Mouse (Mus musculus): ENCODE data around the gene Tppp. TPM values are rescaled to one million over a fixed set of nuclear protein-coding genes. Genes with fewer than 3 reads are reported as not detected.
"Not testable (repeated sequence)": the region's sequence is repeated elsewhere in the genome, so short reads cannot be mapped to it uniquely, and the experiment has no call there.

Tppp gene
- polyA plus RNA-seq, 1 experiment from 2014 or later, result 5.3 TPM

DNA sequence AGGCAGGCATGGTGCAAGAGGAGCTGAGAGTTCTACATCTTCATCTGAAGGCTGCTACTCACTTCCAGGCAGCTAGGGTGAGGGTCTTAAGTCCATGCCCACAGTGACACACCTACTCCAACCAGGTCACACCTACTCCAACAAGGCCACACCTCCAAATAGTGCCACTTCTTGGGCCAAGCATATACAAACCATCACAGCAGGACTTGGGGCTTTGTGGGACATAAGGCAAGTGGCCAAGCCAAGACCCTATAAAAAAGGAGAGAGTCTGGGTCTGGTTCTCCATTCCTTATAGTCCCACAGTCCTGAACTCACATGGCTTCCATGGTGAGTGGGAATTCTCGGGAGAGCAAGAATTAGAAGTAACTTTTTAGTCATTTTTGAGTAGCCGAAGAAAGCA lies 991 bp upstream of the Tppp start:
- ATAC-seq (ENCODE audit: insufficient number of reproducible peaks, insufficient read depth, low FRiP score, low read depth); H3K9ac ChIP-seq (ENCODE audit: low read length); H3K4me3 ChIP-seq (ENCODE audit: control insufficient read depth in 1 of 2, insufficient read depth in 1 of 2, low read depth in 1 of 2, low read length in 2 of 2); H3K36me3 ChIP-seq (ENCODE audit: control insufficient read depth, insufficient read depth, low read length); H3K9me3 ChIP-seq (ENCODE audit: control insufficient read depth, low read length); H3K27me3 ChIP-seq (ENCODE audit: control insufficient read depth, insufficient read depth, low read length); H3K27ac ChIP-seq (replicated peaks in 1 of 2; ENCODE audit: control insufficient read depth in 1 of 2, insufficient read depth in 1 of 2, low read depth in 2 of 2, low read length in 2 of 2): not testable (repeated sequence)
- 85% methylated on average over 2 of the region's 2 CpGs for WGBS
- H3K4me2 ChIP-seq (ENCODE audit: low read length), result peak overlapping the region; percentile 100; the same call in 1 of the 2 replicates
- H3K4me1 ChIP-seq (ENCODE audit: control insufficient read depth in 2 of 2, insufficient read depth in 2 of 2, low read length in 2 of 2), result peaks cover 5 to 17% of the 10 kb centered on the region in 2 experiments; a peak in 3 of 4 replicates

DNA sequence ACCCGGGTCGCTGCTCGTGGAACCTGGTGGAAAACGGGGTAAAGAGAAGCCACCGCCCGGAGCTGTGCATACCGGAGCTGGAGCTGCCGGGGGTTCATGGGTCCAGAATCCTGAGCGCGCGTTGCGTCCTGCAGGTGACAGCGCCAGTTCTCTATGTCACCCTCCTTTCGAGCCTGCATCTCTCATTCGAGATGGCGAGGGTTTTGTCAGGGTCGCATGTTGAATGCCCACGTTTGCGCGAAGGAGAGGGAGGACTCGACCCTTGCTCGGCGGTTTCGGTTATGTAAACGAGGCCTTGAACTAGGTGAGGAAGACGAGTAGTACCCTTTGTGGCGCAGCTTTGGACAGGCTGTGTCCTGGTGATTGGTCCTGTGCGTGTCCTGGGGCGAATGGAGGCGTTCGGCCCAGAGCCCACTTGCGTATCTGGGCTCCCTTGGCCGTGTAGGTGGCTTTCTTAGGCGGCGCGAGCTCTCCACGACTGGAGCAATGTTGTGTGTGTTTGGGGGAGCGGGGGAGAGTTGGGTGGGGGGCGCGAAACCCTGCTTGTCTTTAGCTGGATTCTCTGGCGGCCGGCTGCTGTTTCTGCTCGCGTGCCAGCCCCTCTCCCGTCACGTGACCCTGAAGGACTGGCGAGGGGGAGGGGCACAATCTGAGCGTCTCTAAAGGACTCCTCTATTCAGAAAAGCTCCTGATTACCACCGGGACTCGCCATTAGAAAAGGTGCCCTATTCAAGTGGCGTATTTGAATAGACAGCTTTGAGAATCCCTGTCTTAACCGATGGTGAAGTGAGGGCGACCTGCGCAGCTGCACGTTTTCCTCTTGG lies 796 bp downstream of the Tppp start:
- peak overlapping the region; percentile 61 to 62 for H3K4me3 ChIP-seq (ENCODE audit: control insufficient read depth in 1 of 2, insufficient read depth in 1 of 2, low read depth in 1 of 2, low read length in 2 of 2)
- ATAC-seq (ENCODE audit: insufficient number of reproducible peaks, insufficient read depth, low FRiP score, low read depth), result no peak
- 1% methylated on average over 55 of the region's 55 CpGs for WGBS
- H3K4me1 ChIP-seq (ENCODE audit: control insufficient read depth in 2 of 2, insufficient read depth in 2 of 2, low read length in 2 of 2), result peaks cover 5 to 17% of the 10 kb centered on the region in 2 experiments; a peak in 3 of 4 replicates
- H3K9ac ChIP-seq (ENCODE audit: low read length), result peak overlapping the region; percentile 71
- no peaks in the 10 kb centered on the region for H3K36me3 ChIP-seq (ENCODE audit: control insufficient read depth, insufficient read depth, low read length)
- no peaks in the 10 kb centered on the region for H3K9me3 ChIP-seq (ENCODE audit: control insufficient read depth, low read length)
- H3K4me2 ChIP-seq (ENCODE audit: low read length), result peak overlapping the region; percentile 100
- 0 out of 4 replicates have a peak overlapping the region, but pooled peaks of 1 of the 2 experiments have one; percentile 20 for H3K27ac ChIP-seq (replicated peaks in 1 of 2; ENCODE audit: control insufficient read depth in 1 of 2, insufficient read depth in 1 of 2, low read depth in 2 of 2, low read length in 2 of 2)
- peaks cover 3% of the 10 kb centered on the region; the same call in 1 of the 2 replicates for H3K27me3 ChIP-seq (ENCODE audit: control insufficient read depth, insufficient read depth, low read length)

DNA sequence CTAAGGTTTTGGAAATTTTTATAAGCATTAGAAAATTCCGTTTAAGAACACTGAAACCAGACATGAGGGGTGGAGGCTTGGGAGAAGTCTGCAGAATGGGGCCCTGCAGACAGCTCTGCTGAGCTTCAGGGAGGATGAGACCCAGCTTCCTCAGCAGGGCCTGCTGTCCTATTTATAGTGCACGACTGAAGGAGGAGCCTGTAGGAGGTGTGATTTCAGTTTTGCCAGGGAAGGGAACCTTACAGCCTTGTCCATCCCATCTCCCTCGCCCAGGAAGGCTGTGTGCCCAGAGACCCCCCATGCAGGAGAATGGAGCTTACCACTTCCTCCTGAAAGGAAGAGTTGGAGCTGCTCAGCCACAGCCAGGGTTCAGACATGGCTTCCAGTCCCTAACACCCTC lies 1.5 kb downstream of the Tppp start:
- H3K4me1 ChIP-seq (ENCODE audit: control insufficient read depth in 2 of 2, insufficient read depth in 2 of 2, low read length in 2 of 2), result peaks cover 5 to 17% of the 10 kb centered on the region in 2 experiments; a peak in 3 of 4 replicates
- peaks cover 3% of the 10 kb centered on the region; the same call in 1 of the 2 replicates for H3K27me3 ChIP-seq (ENCODE audit: control insufficient read depth, insufficient read depth, low read length)
- WGBS, result 8% methylated on average over 3 of the region's 3 CpGs
- no peak overlapping the region for H3K27ac ChIP-seq (replicated peaks in 1 of 2; ENCODE audit: control insufficient read depth in 1 of 2, insufficient read depth in 1 of 2, low read depth in 2 of 2, low read length in 2 of 2)
- H3K9me3 ChIP-seq (ENCODE audit: control insufficient read depth, low read length), result no peaks in the 10 kb centered on the region
- peak overlapping the region; percentile 71 for H3K9ac ChIP-seq (ENCODE audit: low read length)
- ATAC-seq (ENCODE audit: insufficient number of reproducible peaks, insufficient read depth, low FRiP score, low read depth), result no peak
- peak overlapping the region; percentile 61 to 62; a peak in 3 of 4 replicates for H3K4me3 ChIP-seq (ENCODE audit: control insufficient read depth in 1 of 2, insufficient read depth in 1 of 2, low read depth in 1 of 2, low read length in 2 of 2)
- peak overlapping the region; percentile 100 for H3K4me2 ChIP-seq (ENCODE audit: low read length)
- no peaks in the 10 kb centered on the region for H3K36me3 ChIP-seq (ENCODE audit: control insufficient read depth, insufficient read depth, low read length)

DNA sequence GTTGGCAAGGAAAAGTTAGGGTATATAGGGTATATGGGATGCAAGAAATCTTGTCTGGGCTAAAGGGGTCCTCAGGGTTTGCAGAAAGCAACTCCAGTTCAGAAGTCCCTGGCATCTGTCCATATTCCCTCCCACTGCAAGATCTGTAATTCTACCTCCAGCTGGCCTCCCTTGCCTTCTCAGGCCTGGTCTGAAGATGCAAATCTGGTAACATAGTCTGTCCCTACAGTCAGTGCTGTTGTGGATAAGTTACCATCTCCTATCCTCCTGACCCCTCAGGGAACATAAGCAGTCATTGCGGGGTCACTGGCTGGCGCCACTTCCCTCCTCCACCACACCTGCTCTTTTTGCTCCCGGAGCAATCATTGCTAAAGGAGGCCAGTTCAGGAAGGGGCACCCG lies 6.7 kb downstream of the Tppp start:
- WGBS, result 74% methylated on average over 4 of the region's 4 CpGs
- Histone ChIP-seq H3K9me3 (ENCODE audit: control insufficient read depth, low read length) (no peaks in the 10 kb centered on the region), H3K4me2 (ENCODE audit: low read length) (no peak overlapping the region), H3K9ac (ENCODE audit: low read length) (no peak overlapping the region), H3K36me3 (ENCODE audit: control insufficient read depth, insufficient read depth, low read length) (no peaks in the 10 kb centered on the region), H3K27me3 (ENCODE audit: control insufficient read depth, insufficient read depth, low read length) (peaks cover under 1% of the 10 kb centered on the region; the same call in 1 of the 2 replicates), H3K4me1 (ENCODE audit: control insufficient read depth in 2 of 2, insufficient read depth in 2 of 2, low read length in 2 of 2) (peaks cover 0 to 7% of the 10 kb centered on the region in 2 experiments; a peak in 3 of 4 replicates), H3K27ac (replicated peaks in 1 of 2; ENCODE audit: control insufficient read depth in 1 of 2, insufficient read depth in 1 of 2, low read depth in 2 of 2, low read length in 2 of 2) (no peak overlapping the region), H3K4me3 (ENCODE audit: control insufficient read depth in 1 of 2, insufficient read depth in 1 of 2, low read depth in 1 of 2, low read length in 2 of 2) (no peak overlapping the region)
- no peak for ATAC-seq (ENCODE audit: insufficient number of reproducible peaks, insufficient read depth, low FRiP score, low read depth)

DNA sequence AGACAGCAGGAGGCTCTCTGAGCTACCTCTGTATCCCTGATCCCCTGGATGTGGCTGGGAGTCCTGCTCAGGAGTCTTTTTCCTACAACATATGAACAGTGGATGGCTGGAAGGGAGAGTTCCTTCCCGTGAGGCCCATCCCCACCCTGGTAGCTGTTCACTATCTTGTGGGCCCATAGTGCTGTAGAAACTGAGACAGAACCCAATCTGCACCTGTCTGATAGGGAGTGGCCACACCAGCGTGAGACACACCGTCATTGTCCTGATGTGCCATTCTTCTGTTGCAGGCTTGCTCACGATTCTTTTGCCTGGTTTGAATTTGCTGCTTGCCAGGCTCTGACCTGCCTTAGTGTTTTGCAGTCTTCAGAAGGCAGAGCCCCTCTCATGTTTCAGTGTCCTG lies 8.2 kb downstream of the Tppp start:
- Histone ChIP-seq H3K4me3 (ENCODE audit: control insufficient read depth in 1 of 2, insufficient read depth in 1 of 2, low read depth in 1 of 2, low read length in 2 of 2) (no peak overlapping the region), H3K9ac (ENCODE audit: low read length) (no peak overlapping the region), H3K36me3 (ENCODE audit: control insufficient read depth, insufficient read depth, low read length) (no peaks in the 10 kb centered on the region), H3K27me3 (ENCODE audit: control insufficient read depth, insufficient read depth, low read length) (no peaks in the 10 kb centered on the region), H3K27ac (replicated peaks in 1 of 2; ENCODE audit: control insufficient read depth in 1 of 2, insufficient read depth in 1 of 2, low read depth in 2 of 2, low read length in 2 of 2) (no peak overlapping the region), H3K9me3 (ENCODE audit: control insufficient read depth, low read length) (no peaks in the 10 kb centered on the region), H3K4me1 (ENCODE audit: control insufficient read depth in 2 of 2, insufficient read depth in 2 of 2, low read length in 2 of 2) (peaks cover 0 to 3% of the 10 kb centered on the region in 2 experiments; a peak in 2 of 4 replicates), H3K4me2 (ENCODE audit: low read length) (no peak overlapping the region)
- 83% methylated on average over 4 of the region's 4 CpGs for WGBS
- no peak for ATAC-seq (ENCODE audit: insufficient number of reproducible peaks, insufficient read depth, low FRiP score, low read depth)

DNA sequence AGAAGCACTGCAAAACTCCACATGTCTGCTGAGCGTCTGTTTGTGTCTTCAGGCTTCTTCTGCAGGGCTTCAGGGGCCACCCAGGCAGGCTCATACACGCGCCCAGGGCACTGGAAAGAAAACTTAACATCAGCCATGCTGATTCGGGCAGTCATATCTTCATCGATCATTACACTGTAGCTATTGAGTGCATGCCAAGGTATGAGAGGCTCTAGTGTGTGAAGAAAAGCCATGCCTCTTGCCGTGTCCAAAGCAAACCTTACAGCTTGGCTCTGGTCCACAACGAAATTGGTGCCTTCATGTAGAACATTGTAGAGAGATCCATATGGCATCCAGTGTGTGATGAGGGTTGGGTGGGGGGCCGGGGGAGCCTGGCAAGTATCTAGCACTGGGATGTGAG lies 9.8 kb downstream of the Tppp start:
- not testable (repeated sequence) for ATAC-seq (ENCODE audit: insufficient number of reproducible peaks, insufficient read depth, low FRiP score, low read depth); H3K36me3 ChIP-seq (ENCODE audit: control insufficient read depth, insufficient read depth, low read length); H3K27ac ChIP-seq (replicated peaks in 1 of 2; ENCODE audit: control insufficient read depth in 1 of 2, insufficient read depth in 1 of 2, low read depth in 2 of 2, low read length in 2 of 2); H3K4me1 ChIP-seq (ENCODE audit: control insufficient read depth in 2 of 2, insufficient read depth in 2 of 2, low read length in 2 of 2); H3K9me3 ChIP-seq (ENCODE audit: control insufficient read depth, low read length); H3K4me2 ChIP-seq (ENCODE audit: low read length); H3K27me3 ChIP-seq (ENCODE audit: control insufficient read depth, insufficient read depth, low read length); H3K9ac ChIP-seq (ENCODE audit: low read length); H3K4me3 ChIP-seq (ENCODE audit: control insufficient read depth in 1 of 2, insufficient read depth in 1 of 2, low read depth in 1 of 2, low read length in 2 of 2)
- WGBS, result 75% methylated on average over 8 of the region's 8 CpGs

DNA sequence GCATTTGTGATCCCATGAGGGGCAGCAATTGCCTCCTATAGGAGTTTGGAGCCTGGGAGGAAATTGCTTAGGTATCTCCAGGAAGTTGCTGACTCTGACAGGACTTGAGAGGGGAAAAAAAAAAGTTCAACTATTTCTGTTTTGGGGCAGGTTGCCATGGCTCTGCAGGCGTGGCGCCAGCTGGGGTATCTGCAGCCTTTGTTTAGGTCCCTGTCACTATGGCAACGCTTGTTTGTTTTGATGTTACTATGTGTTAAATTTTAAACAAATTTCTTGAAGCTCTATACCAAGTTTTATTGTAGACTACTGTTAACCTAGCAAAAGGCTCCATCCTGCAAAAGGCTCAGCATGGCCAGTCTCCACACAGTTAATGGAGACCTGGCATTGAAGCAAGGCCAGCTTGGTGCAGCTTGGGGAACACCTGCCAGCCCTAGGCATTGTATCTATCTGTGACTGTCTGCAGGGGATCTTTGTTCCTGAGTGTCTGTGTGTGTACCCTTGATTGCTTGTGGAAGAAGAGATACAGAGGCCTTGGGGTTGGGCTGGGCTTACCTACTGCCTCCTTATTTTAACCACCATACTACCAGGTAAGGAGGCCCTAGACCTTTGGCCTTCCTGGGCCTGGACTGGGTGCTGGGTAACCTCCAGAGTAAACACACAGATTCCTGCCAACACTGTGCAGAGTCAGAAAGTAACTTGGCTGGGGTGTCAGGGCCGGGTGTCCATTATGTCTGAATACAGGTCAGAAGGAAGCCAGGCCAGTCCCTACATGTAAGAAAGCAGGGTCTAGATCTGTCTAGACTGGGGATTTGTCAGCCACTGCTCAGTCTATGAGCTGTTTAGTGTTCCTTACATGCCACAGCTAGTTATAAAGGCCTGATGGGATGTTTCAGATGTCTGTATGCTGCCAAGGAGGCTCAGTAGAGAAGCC lies 16.2 kb downstream of the Tppp start:
- Histone ChIP-seq H3K4me2 (ENCODE audit: low read length) (no peak overlapping the region), H3K27ac (replicated peaks in 1 of 2; ENCODE audit: control insufficient read depth in 1 of 2, insufficient read depth in 1 of 2, low read depth in 2 of 2, low read length in 2 of 2) (peak overlapping the region in 1 of 2 experiments; percentile 47; a peak in 1 of 4 replicates)
- 57% methylated on average over 4 of the region's 4 CpGs for WGBS

More for the DNA sequence above, 16.2 kb downstream of the Tppp start:
- H3K27me3 ChIP-seq (ENCODE audit: control insufficient read depth, insufficient read depth, low read length), result no peaks in the 10 kb centered on the region
- H3K36me3 ChIP-seq (ENCODE audit: control insufficient read depth, insufficient read depth, low read length), result no peaks in the 10 kb centered on the region
- no peaks in the 10 kb centered on the region for H3K9me3 ChIP-seq (ENCODE audit: control insufficient read depth, low read length)
- H3K9ac ChIP-seq (ENCODE audit: low read length), result no peak overlapping the region; the same call in 1 of the 2 replicates
- no peak overlapping the region for H3K4me3 ChIP-seq (ENCODE audit: control insufficient read depth in 1 of 2, insufficient read depth in 1 of 2, low read depth in 1 of 2, low read length in 2 of 2)
- no peak for ATAC-seq (ENCODE audit: insufficient number of reproducible peaks, insufficient read depth, low FRiP score, low read depth)
- peaks cover 7 to 23% of the 10 kb centered on the region in 2 experiments for H3K4me1 ChIP-seq (ENCODE audit: control insufficient read depth in 2 of 2, insufficient read depth in 2 of 2, low read length in 2 of 2)
